Mouse (Mus musculus): ENCODE measurements around the gene Tmem59l. TPM values are rescaled to one million over a fixed set of nuclear protein-coding genes. Genes with fewer than 3 reads are reported as not detected.

The Tmem59l gene
- polyA plus RNA-seq, 1 experiment from 2014 or later: 61.5 TPM

GRCm38 (mm10) chr8:70477269-70477982 lies 9.7 kb downstream of the Tmem59l start:
- peak; percentile 59 for ATAC-seq
- no peak overlapping the region for H3K27ac ChIP-seq
- 2% methylated on average over 21 of the region's 21 CpGs for WGBS
- no peaks in the 10 kb centered on the region for H3K9me3 ChIP-seq
- no peak overlapping the region for H3K9ac ChIP-seq (replicated peaks)
- peak overlapping the region; percentile 66 for H3K4me2 ChIP-seq (replicated peaks)
- peak overlapping the region; percentile 66 for H3K4me3 ChIP-seq (replicated peaks)
- no peaks in the 10 kb centered on the region for H3K36me3 ChIP-seq
- H3K4me1 ChIP-seq (replicated peaks): peaks cover 11% of the 10 kb centered on the region
- H3K27me3 ChIP-seq: peaks cover 32% of the 10 kb centered on the region

GRCm38 (mm10) chr8:70476333-70477268 lies 10.6 kb downstream of the Tmem59l start, which contains the start of gene Klhl26:
Klhl26 (minus strand) TSS chr8:70476968.
- whole genome bisulfite sequencing: under 1% methylated on average over 53 of the region's 53 CpGs

GRCm38 (mm10) chr8:70471856-70472255 lies 15.3 kb downstream of the Tmem59l start:
- Histone ChIP-seq H3K27ac (no peak overlapping the region), H3K9ac (replicated peaks) (no peak overlapping the region), H3K4me2 (replicated peaks) (no peak overlapping the region), H3K4me3 (replicated peaks) (no peak overlapping the region), H3K4me1 (replicated peaks) (peaks cover 25% of the 10 kb centered on the region), H3K27me3 (no peaks in the 10 kb centered on the region), H3K9me3 (no peaks in the 10 kb centered on the region), H3K36me3 (no peaks in the 10 kb centered on the region)
- WGBS: 99% methylated on average over 7 of the region's 7 CpGs
- no peak for ATAC-seq

More at GRCm38 (mm10) chr8:70476333-70477268, 10.6 kb downstream of the Tmem59l start, which contains the start of gene Klhl26:
- ATAC-seq: peak; percentile 88
- peaks cover 24% of the 10 kb centered on the region for H3K27me3 ChIP-seq
- peak within 1 kb of the TSS; percentile 66 for H3K4me3 ChIP-seq (replicated peaks)
- H3K9ac ChIP-seq (replicated peaks): peak within 1 kb of the TSS; percentile 79
- peak within 1 kb of the TSS; percentile 40; the same call in 1 of the 2 replicates for H3K27ac ChIP-seq
- no peaks in the 10 kb centered on the region for H3K9me3 ChIP-seq
- peak within 1 kb of the TSS; percentile 66 for H3K4me2 ChIP-seq (replicated peaks)
- no peaks in the 10 kb centered on the region for H3K36me3 ChIP-seq
- peaks cover 11% of the 10 kb centered on the region for H3K4me1 ChIP-seq (replicated peaks)

GRCm38 (mm10) chr8:70469938-70470337 lies 17.2 kb downstream of the Tmem59l start:
- H3K27me3 ChIP-seq: no peaks in the 10 kb centered on the region
- no peak overlapping the region for H3K4me3 ChIP-seq (replicated peaks)
- 59% methylated on average over 2 of the region's 2 CpGs for WGBS
- ATAC-seq: 0 out of 2 replicates have a peak, but pooled peaks have one; percentile 47
- H3K9me3 ChIP-seq: no peaks in the 10 kb centered on the region
- no peak overlapping the region for H3K4me2 ChIP-seq (replicated peaks)
- peaks cover 4% of the 10 kb centered on the region; the same call in 1 of the 2 replicates for H3K36me3 ChIP-seq
- no peak overlapping the region for H3K9ac ChIP-seq (replicated peaks)
- H3K4me1 ChIP-seq (replicated peaks): peaks cover 14% of the 10 kb centered on the region
- no peak overlapping the region for H3K27ac ChIP-seq

- peak; percentile 54; the same call in 1 of the 2 replicates for ATAC-seq
- no peak overlapping the region for H3K9ac ChIP-seq (replicated peaks)
- no peak overlapping the region for H3K4me2 ChIP-seq (replicated peaks)
- H3K4me1 ChIP-seq (replicated peaks): peaks cover 14% of the 10 kb centered on the region
- no peaks in the 10 kb centered on the region for H3K9me3 ChIP-seq
- peaks cover 4% of the 10 kb centered on the region; the same call in 1 of the 2 replicates for H3K36me3 ChIP-seq
- H3K4me3 ChIP-seq (replicated peaks): no peak overlapping the region
- no peaks in the 10 kb centered on the region for H3K27me3 ChIP-seq
- 61% methylated on average over 10 of the region's 10 CpGs for WGBS
- no peak overlapping the region for H3K27ac ChIP-seq
Measured at GRCm38 (mm10) chr8:70469295-70469916, 17.8 kb downstream of the Tmem59l start.

GRCm38 (mm10) chr8:70468733-70469132 lies 18.4 kb downstream of the Tmem59l start:
- no peaks in the 10 kb centered on the region for H3K27me3 ChIP-seq
- peaks cover 14% of the 10 kb centered on the region for H3K4me1 ChIP-seq (replicated peaks)
- H3K4me3 ChIP-seq (replicated peaks): no peak overlapping the region
- H3K4me2 ChIP-seq (replicated peaks): no peak overlapping the region
- ATAC-seq: no peak
- peaks cover 4% of the 10 kb centered on the region; the same call in 1 of the 2 replicates for H3K36me3 ChIP-seq
- H3K27ac ChIP-seq: no peak overlapping the region
- no peak overlapping the region for H3K9ac ChIP-seq (replicated peaks)
- 90% methylated on average over 4 of the region's 4 CpGs for WGBS
- H3K9me3 ChIP-seq: no peaks in the 10 kb centered on the region

- no peak overlapping the region for H3K4me3 ChIP-seq (replicated peaks)
- no peaks in the 10 kb centered on the region for H3K27me3 ChIP-seq
- no peak overlapping the region for H3K4me2 ChIP-seq (replicated peaks)
- no peak for ATAC-seq
- no peaks in the 10 kb centered on the region for H3K9me3 ChIP-seq
- H3K9ac ChIP-seq (replicated peaks): no peak overlapping the region
- H3K4me1 ChIP-seq (replicated peaks): peaks cover 20% of the 10 kb centered on the region
- peaks cover 4% of the 10 kb centered on the region; the same call in 1 of the 2 replicates for H3K36me3 ChIP-seq
- no peak overlapping the region for H3K27ac ChIP-seq
- 70% methylated on average over 1 of the region's 1 CpGs for WGBS
Measured at GRCm38 (mm10) chr8:70467907-70468306, 19.3 kb downstream of the Tmem59l start.

GRCm38 (mm10) chr8:70467229-70467725 lies 19.9 kb downstream of the Tmem59l start:
- no peak overlapping the region for H3K27ac ChIP-seq
- no peaks in the 10 kb centered on the region for H3K27me3 ChIP-seq
- peaks cover 20% of the 10 kb centered on the region for H3K4me1 ChIP-seq (replicated peaks)
- no peak overlapping the region for H3K4me3 ChIP-seq (replicated peaks)
- no peak overlapping the region for H3K4me2 ChIP-seq (replicated peaks)
- 83% methylated on average over 5 of the region's 5 CpGs for WGBS
- no peak for ATAC-seq
- H3K9ac ChIP-seq (replicated peaks): no peak overlapping the region
- H3K9me3 ChIP-seq: no peaks in the 10 kb centered on the region
- peaks cover 4% of the 10 kb centered on the region; the same call in 1 of the 2 replicates for H3K36me3 ChIP-seq

- Histone ChIP-seq H3K9me3 (no peaks in the 10 kb centered on the region), H3K27me3 (no peaks in the 10 kb centered on the region), H3K4me2 (replicated peaks) (no peak overlapping the region), H3K27ac (no peak overlapping the region), H3K4me3 (replicated peaks) (no peak overlapping the region), H3K36me3 (peaks cover 4% of the 10 kb centered on the region; the same call in 1 of the 2 replicates), H3K4me1 (replicated peaks) (peaks cover 20% of the 10 kb centered on the region), H3K9ac (replicated peaks) (no peak overlapping the region)
- ATAC-seq: no peak
- 82% methylated on average over 11 of the region's 11 CpGs for WGBS
Measured at GRCm38 (mm10) chr8:70466771-70467170, 20.4 kb downstream of the Tmem59l start.

- Histone ChIP-seq H3K4me3 (replicated peaks) (no peak overlapping the region), H3K27me3 (no peaks in the 10 kb centered on the region), H3K9me3 (no peaks in the 10 kb centered on the region), H3K9ac (replicated peaks) (no peak overlapping the region), H3K4me2 (replicated peaks) (no peak overlapping the region), H3K4me1 (replicated peaks) (peaks cover 20% of the 10 kb centered on the region), H3K36me3 (peaks cover 4% of the 10 kb centered on the region; the same call in 1 of the 2 replicates), H3K27ac (no peak overlapping the region)
- ATAC-seq: no peak
- 86% methylated on average over 4 of the region's 4 CpGs for WGBS
Measured at GRCm38 (mm10) chr8:70466305-70466704, 20.9 kb downstream of the Tmem59l start.

GRCm38 (mm10) chr8:70465701-70466100 lies 21.5 kb downstream of the Tmem59l start:
- ATAC-seq: no peak
- peaks cover 4% of the 10 kb centered on the region; the same call in 1 of the 2 replicates for H3K36me3 ChIP-seq
- no peaks in the 10 kb centered on the region for H3K9me3 ChIP-seq
- H3K4me1 ChIP-seq (replicated peaks): peaks cover 20% of the 10 kb centered on the region
- no peak overlapping the region for H3K9ac ChIP-seq (replicated peaks)
- H3K27ac ChIP-seq: no peak overlapping the region
- H3K4me3 ChIP-seq (replicated peaks): no peak overlapping the region
- H3K27me3 ChIP-seq: no peaks in the 10 kb centered on the region
- no peak overlapping the region for H3K4me2 ChIP-seq (replicated peaks)
- WGBS: 96% methylated on average over 4 of the region's 4 CpGs
